Mouse (Mus musculus) G1E (cell line): ENCODE results near the gene Zfp91. TPM values are rescaled to one million over a fixed set of nuclear protein-coding genes. Genes with fewer than 3 reads are reported as not detected.

Experiments
- ATAC-seq: 2 replicates; pipeline ENCODE4 v1.8.0; 2016; ENCODE audit warnings: mild to moderate bottlenecking; ENCODE audit not compliant: insufficient number of reproducible peaks, poor library complexity, low FRiP score, severe bottlenecking; ENCODE audit errors: extremely low read depth
- DNase-seq: peaks from one replicate; pipeline ENCODE4 v3.0.0; 2012; ENCODE audit warnings: low spot score
- H3K27me3 ChIP-seq: 2 replicates; pipeline ENCODE4 v1.6.1; 2012; ENCODE audit warnings: mild to moderate bottlenecking, low read length, inconsistent platforms; ENCODE audit not compliant: insufficient read depth
- H3K36me3 ChIP-seq: replicated peaks from 2 replicates; pipeline ENCODE3; 2012; ENCODE audit warnings: mild to moderate bottlenecking, inconsistent platforms
- H3K4me1 ChIP-seq: 2 replicates; pipeline ENCODE4 v1.6.1; 2012; ENCODE audit warnings: low read depth, low read length, inconsistent platforms, mixed read lengths; ENCODE audit not compliant: insufficient read depth
- H3K4me3 ChIP-seq: 2 replicates; pipeline ENCODE4 v1.5.1; 2012; ENCODE audit warnings: low read depth, mild to moderate bottlenecking, inconsistent platforms, low read length, moderate library complexity, mixed read lengths
- H3K9me3 ChIP-seq: replicated peaks from 2 replicates; pipeline ENCODE4 v1.6.1; 2012; ENCODE audit warnings: inconsistent platforms
- CTCF ChIP-seq: IDR thresholded peaks from 2 replicates; pipeline ENCODE4 v1.5.1; 2012; ENCODE audit warnings: low read depth, low read length, inconsistent platforms, mixed read lengths
- GATA1 ChIP-seq: IDR thresholded peaks from 2 replicates; pipeline ENCODE4 v1.6.1; 2012; ENCODE audit warnings: borderline replicate concordance, low read length, inconsistent platforms, mixed read lengths
- GATA2 ChIP-seq: IDR thresholded peaks from 2 replicates; pipeline ENCODE4 v1.6.1; 2012; ENCODE audit warnings: low read depth, low read length, inconsistent platforms, borderline replicate concordance
- POLR2AphosphoS5 ChIP-seq: IDR thresholded peaks from 2 replicates; pipeline ENCODE4 v1.6.1; 2012; ENCODE audit warnings: low read depth, low read length, inconsistent platforms; ENCODE audit not compliant: insufficient replicate concordance
- TAL1 ChIP-seq: conservative IDR thresholded peaks from 2 replicates; pipeline ENCODE4 v1.6.1; 2012; ENCODE audit warnings: low read depth, low read length, inconsistent platforms, mixed read lengths
- polyA plus RNA-seq: library from polyadenylated mRNA; stranded (reverse); fragments of >175 nt; gene quantifications from 2 replicates; pipeline ENCODE4 v1.2.3, GENCODE M21; 2012
- total RNA-seq, 2 experiments: library from RNA; stranded (forward) in 1 of 2; stranded (reverse) in 1 of 2; fragments of 200-1000 nt in 1 of 2; fragments of >200 nt in 1 of 2; fragmentation: Nextera tagmentation in 1 of 2; gene quantifications; 2 replicates each; pipeline ENCODE4 v1.2.3; 2014 to 2017

The Zfp91 gene
- total and polyA plus RNA-seq, 3 experiments, result 26.5 to 117 (median 90.3) TPM

DNA sequence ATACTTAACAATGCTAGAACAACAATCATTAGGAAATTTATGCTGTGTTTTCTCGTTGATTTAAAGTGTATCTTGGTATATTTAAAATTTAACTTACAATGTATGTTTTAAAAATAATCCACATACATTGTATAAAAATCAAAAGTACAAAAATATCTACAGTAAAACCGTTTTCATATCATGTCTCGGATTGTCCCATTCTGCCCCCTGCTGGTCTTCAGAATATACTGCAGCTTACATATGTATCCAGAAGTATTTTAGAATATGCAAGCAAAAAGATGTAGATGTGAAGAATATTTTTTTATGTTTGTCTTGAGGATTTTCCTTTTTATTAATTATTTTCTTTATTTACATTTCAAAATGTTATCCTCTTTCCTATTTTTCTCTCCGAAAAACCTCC, 24.5 kb upstream of the Zfp91 start:
- Histone ChIP-seq H3K36me3 (no peaks in the 10 kb centered on the region), H3K4me1 (peaks cover 6% of the 10 kb centered on the region), H3K9me3 (no peaks in the 10 kb centered on the region), H3K4me3 (no peak overlapping the region), H3K27me3 (no peaks in the 10 kb centered on the region)
- ATAC-seq, result no peak
- no peak for DNase-seq
- TF ChIP-seq POLR2AphosphoS5, result no peak
- no peak for TF ChIP-seq GATA2
- TF ChIP-seq TAL1, result no peak
- no peak for TF ChIP-seq CTCF
- TF ChIP-seq GATA1, result no peak

DNA sequence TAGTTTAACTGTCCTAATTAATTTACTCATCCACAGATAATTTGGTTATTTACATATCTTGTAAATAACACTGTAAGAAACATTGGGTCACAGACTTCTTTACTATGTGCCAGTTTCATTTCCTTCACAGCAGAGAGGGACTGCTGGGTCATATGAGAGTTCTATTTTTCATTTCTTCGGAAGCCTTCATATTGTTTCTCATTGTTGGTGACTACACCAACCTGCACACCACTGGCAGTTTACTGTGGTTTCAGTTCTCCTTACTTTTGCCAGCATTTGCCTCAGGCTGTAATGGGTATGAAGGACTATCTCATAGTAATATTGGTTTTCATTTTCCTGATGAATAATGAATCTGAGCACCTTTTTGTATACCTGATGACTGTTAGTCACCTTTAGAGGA, 22.6 kb upstream of the Zfp91 start:
- Histone ChIP-seq H3K4me3 (no peak overlapping the region), H3K9me3 (no peaks in the 10 kb centered on the region), H3K4me1 (peaks cover 6% of the 10 kb centered on the region), H3K36me3 (no peaks in the 10 kb centered on the region), H3K27me3 (no peaks in the 10 kb centered on the region)
- no peak for TF ChIP-seq TAL1
- DNase-seq (no peak), ATAC-seq (no peak)

DNA sequence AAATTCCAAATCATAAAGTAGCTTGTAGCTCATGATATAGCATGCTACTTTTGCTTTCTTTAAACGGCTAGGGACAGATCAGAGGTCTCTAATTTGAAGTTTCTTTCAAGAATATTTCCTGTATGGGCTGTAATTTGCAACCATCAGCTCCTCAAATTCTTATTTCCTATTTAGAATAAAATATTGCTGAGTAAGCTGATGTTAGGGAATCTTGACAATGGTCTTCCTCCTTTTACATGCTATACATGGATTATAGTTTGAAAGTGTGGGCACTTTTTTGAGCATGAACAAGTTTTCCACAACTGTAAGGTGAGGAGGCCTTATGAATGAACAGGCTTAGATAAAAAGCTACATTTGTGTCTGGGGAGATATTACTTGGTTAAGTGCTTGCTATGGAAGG, 18.0 kb upstream of the Zfp91 start:
- ATAC-seq (no peak), DNase-seq (no peak)
- no peaks in the 10 kb centered on the region for H3K36me3 ChIP-seq
- TF ChIP-seq TAL1 (no peak), CTCF (no peak), POLR2AphosphoS5 (no peak), GATA1 (no peak), GATA2 (no peak)
- H3K4me1 ChIP-seq, result peaks cover 5% of the 10 kb centered on the region
- H3K4me3 ChIP-seq, result no peak overlapping the region
- H3K9me3 ChIP-seq, result no peaks in the 10 kb centered on the region
- no peaks in the 10 kb centered on the region for H3K27me3 ChIP-seq

DNA sequence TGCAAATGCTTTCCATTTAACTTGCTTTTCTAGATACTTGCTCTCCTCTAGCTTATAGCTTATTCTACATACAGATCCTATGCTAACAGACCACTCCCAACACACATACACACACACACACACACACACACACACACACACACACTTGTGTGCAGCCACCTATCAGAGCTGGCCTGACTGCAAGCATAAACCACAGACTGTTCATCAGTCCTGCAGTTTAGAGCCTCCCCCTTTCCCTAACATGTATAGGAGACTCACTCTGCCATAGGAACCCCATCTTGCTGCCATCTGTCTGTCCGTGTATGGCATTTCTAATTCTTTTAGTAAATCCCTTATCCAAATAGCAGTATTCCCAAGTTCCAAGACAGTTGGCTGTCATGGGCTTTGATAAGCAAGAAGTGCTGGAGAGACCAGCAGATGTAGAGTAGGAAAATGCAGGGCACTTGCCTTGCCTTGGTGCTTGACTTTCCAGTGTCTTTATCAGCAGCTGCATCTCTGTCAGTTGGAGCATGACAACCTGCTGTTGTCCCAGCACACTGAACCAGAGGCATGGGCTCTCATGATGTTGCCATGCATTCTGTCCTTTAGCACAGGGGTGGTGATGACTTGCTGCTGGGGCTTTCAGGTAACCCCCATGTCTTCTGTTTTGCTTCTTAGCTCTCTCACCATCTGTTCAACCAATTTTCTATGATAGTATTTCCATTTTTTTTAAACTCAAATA, 16.9 kb upstream of the Zfp91 start:
- ATAC-seq, result peak; percentile 40

DNA sequence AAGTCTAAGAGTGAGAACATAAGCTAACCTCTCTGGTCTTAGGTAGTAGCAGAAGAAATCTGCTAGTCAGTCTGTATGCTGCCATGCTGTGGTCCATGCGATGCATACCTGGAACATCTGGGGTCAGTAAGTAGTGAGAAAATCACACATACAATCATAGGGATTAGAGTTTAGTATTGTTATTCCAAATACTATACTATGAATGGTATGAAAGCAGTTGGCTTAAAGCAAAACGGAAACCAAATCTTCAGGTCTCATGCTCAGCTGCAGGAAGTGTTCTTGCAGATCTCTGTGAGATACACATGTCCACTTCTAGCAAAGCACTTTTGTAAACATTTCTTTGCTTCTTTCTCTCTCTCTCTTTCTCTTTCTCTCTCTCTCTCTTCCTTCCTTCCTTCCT, 10.3 kb upstream of the Zfp91 start:
- TF ChIP-seq POLR2AphosphoS5 (no peak), GATA2 (no peak), CTCF (no peak), GATA1 (no peak), TAL1 (no peak)
- no peaks in the 10 kb centered on the region for H3K9me3 ChIP-seq
- no peak overlapping the region for H3K4me3 ChIP-seq
- DNase-seq, result no peak
- no peaks in the 10 kb centered on the region for H3K27me3 ChIP-seq
- no peaks in the 10 kb centered on the region for H3K36me3 ChIP-seq
- no peak for ATAC-seq
- H3K4me1 ChIP-seq, result no peaks in the 10 kb centered on the region

More for the DNA sequence above, 16.9 kb upstream of the Zfp91 start:
- no peak overlapping the region for H3K4me3 ChIP-seq
- no peaks in the 10 kb centered on the region for H3K9me3 ChIP-seq
- no peaks in the 10 kb centered on the region for H3K27me3 ChIP-seq
- peaks cover 5% of the 10 kb centered on the region for H3K4me1 ChIP-seq
- TF ChIP-seq CTCF, result no peak
- no peak for TF ChIP-seq POLR2AphosphoS5
- no peak for TF ChIP-seq GATA1
- no peak for TF ChIP-seq TAL1
- no peak for TF ChIP-seq GATA2
- H3K36me3 ChIP-seq, result no peaks in the 10 kb centered on the region
- DNase-seq, result no peak

DNA sequence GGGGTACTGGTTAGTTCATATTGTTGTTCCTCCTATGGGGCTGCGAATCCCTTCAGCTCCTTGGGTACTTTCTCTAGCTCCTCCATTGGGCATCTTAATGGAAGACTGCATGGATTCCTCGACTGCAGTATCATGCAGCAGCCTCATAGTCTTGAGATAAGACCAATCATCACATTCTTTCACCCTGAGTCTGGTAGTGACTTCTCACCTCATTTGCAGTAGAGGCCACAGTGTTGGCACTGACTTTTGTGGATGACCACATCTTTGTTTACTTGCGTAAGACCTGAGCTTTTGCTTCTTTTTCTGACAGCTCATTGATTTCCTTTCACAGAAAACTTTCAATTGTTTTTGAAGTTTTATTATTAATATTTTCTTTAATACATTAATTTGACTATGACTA, 9.8 kb upstream of the Zfp91 start:
- Histone ChIP-seq H3K36me3 (no peaks in the 10 kb centered on the region), H3K4me1 (peaks cover 2% of the 10 kb centered on the region), H3K27me3 (no peaks in the 10 kb centered on the region), H3K4me3 (no peak overlapping the region), H3K9me3 (no peaks in the 10 kb centered on the region)
- ATAC-seq (no peak), DNase-seq (no peak)
- no peak for TF ChIP-seq CTCF
- TF ChIP-seq POLR2AphosphoS5, result no peak
- no peak for TF ChIP-seq GATA2
- TF ChIP-seq TAL1, result no peak
- TF ChIP-seq GATA1, result no peak

DNA sequence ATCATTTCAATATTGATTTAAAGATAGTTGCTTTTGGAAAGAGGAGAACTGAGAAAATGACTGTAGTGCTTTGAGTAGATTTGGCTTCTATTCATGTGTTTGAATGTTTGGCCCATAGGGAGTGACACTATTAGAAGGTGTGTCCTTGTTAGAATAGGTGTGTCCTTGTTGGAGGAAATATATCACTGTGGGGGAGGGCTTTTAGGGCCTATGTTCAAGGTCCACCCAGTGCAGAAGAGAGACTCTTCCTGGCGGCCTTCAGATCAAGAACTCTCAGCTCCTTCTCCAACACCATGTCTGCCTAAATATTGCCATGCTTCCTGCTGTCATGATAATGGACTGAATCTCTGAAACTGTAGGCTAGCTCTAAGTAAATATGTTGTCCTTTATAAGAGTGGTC, 8.3 kb upstream of the Zfp91 start:
- Histone ChIP-seq H3K4me1 (peaks cover 6% of the 10 kb centered on the region), H3K36me3 (no peaks in the 10 kb centered on the region), H3K4me3 (no peak overlapping the region), H3K9me3 (no peaks in the 10 kb centered on the region), H3K27me3 (no peaks in the 10 kb centered on the region)
- no peak for DNase-seq
- TF ChIP-seq CTCF (no peak), GATA1 (no peak), POLR2AphosphoS5 (no peak), GATA2 (no peak), TAL1 (no peak)
- no peak for ATAC-seq
